Mouse (Mus musculus) hindbrain, embryonic 13.5 days (tissue): ENCODE measurements around the gene Tbc1d24. TPM values are rescaled to one million over a fixed set of nuclear protein-coding genes. Genes with fewer than 3 reads are reported as not detected.
"Not testable (repeated sequence)": the region's sequence is repeated elsewhere in the genome, so short reads cannot be mapped to it uniquely, and the experiment has no call there.

Source experiments
- ATAC-seq: fragments of 200-750 bp; cut with Nextera tagmentation; 2 replicates; pipeline ENCODE4 v1.8.0; 2017; ENCODE audit warnings: moderate TSS enrichment; ENCODE audit not compliant: low FRiP score
- H3K27ac ChIP-seq: fragments of 300-500 bp; sonication (generic); 2 replicates; pipeline ENCODE4 v1.5.1; 2015; ENCODE audit warnings: inconsistent platforms, mild to moderate bottlenecking, moderate library complexity
- H3K27me3 ChIP-seq: fragments of 300-500 bp; sonication (generic); 2 replicates; pipeline ENCODE4 v1.6.1; 2015; ENCODE audit warnings: mild to moderate bottlenecking, inconsistent platforms
- H3K36me3 ChIP-seq: fragments of 300-500 bp; sonication (generic); 2 replicates; pipeline ENCODE4 v1.6.1; 2015; ENCODE audit warnings: mild to moderate bottlenecking, inconsistent platforms
- H3K4me1 ChIP-seq: fragments of 300-500 bp; sonication (generic); replicated peaks from 2 replicates; pipeline ENCODE4 v1.6.1; 2015; ENCODE audit warnings: inconsistent platforms
- H3K4me2 ChIP-seq: fragments of 300-500 bp; sonication (generic); 2 replicates; pipeline ENCODE4 v1.6.1; 2015; ENCODE audit warnings: inconsistent platforms, mild to moderate bottlenecking, moderate library complexity
- H3K4me3 ChIP-seq: fragments of 300-500 bp; sonication (generic); 2 replicates; pipeline ENCODE4 v1.5.1; 2015; ENCODE audit warnings: mild to moderate bottlenecking, inconsistent platforms
- H3K9ac ChIP-seq: fragments of 300-500 bp; sonication (generic); 2 replicates; pipeline ENCODE4 v1.6.1; 2015; ENCODE audit warnings: mild to moderate bottlenecking, inconsistent platforms
- H3K9me3 ChIP-seq: fragments of 300-500 bp; sonication (generic); 2 replicates; pipeline ENCODE4 v1.6.1; 2016; ENCODE audit warnings: inconsistent platforms
- whole genome bisulfite sequencing: fragments of 180-500 bp; shearing (Covaris S2); methylation state at CpG from one replicate; pipeline ENCODE4 v1.1.7; 2015; 5-methylcytosine and 5-hydroxymethylcytosine counted together
- microRNA-seq: library from miRNA; unstranded; fragments of <30 nt; microRNA quantifications from one replicate; pipeline ENCODE4, GENCODE M21; 2016
- polyA plus RNA-seq: library from polyadenylated mRNA; unstranded; fragments of >200 nt; fragmentation: Nextera tagmentation; extraction: Ambion mirVana; gene quantifications from 2 replicates; pipeline ENCODE4 v1.2.1, GENCODE M21; 2015

The Tbc1d24 gene
- polyA plus RNA-seq, 1 experiment from 2014 or later = 24.4 TPM

GRCm38 (mm10) chr17:24132919-24133318 is 72.4 kb downstream of the Tbc1d24 start:
- H3K4me2 ChIP-seq, H3K4me1 ChIP-seq, ATAC-seq, H3K9me3 ChIP-seq, H3K27ac ChIP-seq, H3K9ac ChIP-seq, H3K27me3 ChIP-seq, H3K36me3 ChIP-seq, H3K4me3 ChIP-seq: not testable (repeated sequence)
- WGBS = 91% methylated on average over 4 of the region's 4 CpGs

GRCm38 (mm10) chr17:24131570-24131969 is 73.8 kb downstream of the Tbc1d24 start:
- no peak overlapping the region for H3K4me3 ChIP-seq
- WGBS = 84% methylated on average over 3 of the region's 3 CpGs

GRCm38 (mm10) chr17:24129246-24129645 is 76.1 kb downstream of the Tbc1d24 start:
- not testable (repeated sequence) for H3K9me3 ChIP-seq, ATAC-seq, H3K27me3 ChIP-seq, H3K4me3 ChIP-seq, H3K9ac ChIP-seq, H3K4me2 ChIP-seq, H3K36me3 ChIP-seq, H3K27ac ChIP-seq, H3K4me1 ChIP-seq
- WGBS = 91% methylated on average over 4 of the region's 4 CpGs

More at GRCm38 (mm10) chr17:24131570-24131969, 73.8 kb downstream of the Tbc1d24 start:
- Histone ChIP-seq H3K4me1 (peaks cover 3% of the 10 kb centered on the region; the same call in 1 of the 2 replicates), H3K27me3 (no peaks in the 10 kb centered on the region), H3K9me3 (no peaks in the 10 kb centered on the region), H3K36me3 (no peaks in the 10 kb centered on the region), H3K9ac (no peak overlapping the region), H3K4me2 (no peak overlapping the region), H3K27ac (no peak overlapping the region)
- ATAC-seq = no peak

GRCm38 (mm10) chr17:24127592-24127991 is 77.8 kb downstream of the Tbc1d24 start:
- H3K4me2 ChIP-seq = no peak overlapping the region
- WGBS = 95% methylated on average over 1 of the region's 1 CpGs
- ATAC-seq = no peak
- no peak overlapping the region for H3K4me3 ChIP-seq
- no peaks in the 10 kb centered on the region; the same call in 1 of the 2 replicates for H3K4me1 ChIP-seq
- H3K27ac ChIP-seq = no peak overlapping the region
- H3K9ac ChIP-seq = no peak overlapping the region
- H3K9me3 ChIP-seq = no peaks in the 10 kb centered on the region
- no peaks in the 10 kb centered on the region for H3K36me3 ChIP-seq
- H3K27me3 ChIP-seq = no peaks in the 10 kb centered on the region

GRCm38 (mm10) chr17:24126801-24127200 is 78.6 kb downstream of the Tbc1d24 start:
- H3K9me3 ChIP-seq = no peaks in the 10 kb centered on the region

More at GRCm38 (mm10) chr17:24126801-24127200, 78.6 kb downstream of the Tbc1d24 start:
- no peak overlapping the region for H3K4me3 ChIP-seq
- 81% methylated on average over 3 of the region's 3 CpGs for WGBS
- H3K36me3 ChIP-seq = no peaks in the 10 kb centered on the region
- no peaks in the 10 kb centered on the region for H3K27me3 ChIP-seq
- ATAC-seq = no peak
- H3K9ac ChIP-seq = no peak overlapping the region
- H3K27ac ChIP-seq = no peak overlapping the region
- H3K4me2 ChIP-seq = no peak overlapping the region
- H3K4me1 ChIP-seq = no peaks in the 10 kb centered on the region; the same call in 1 of the 2 replicates

Small RNA genes within 50 kb of the gene (microRNA-seq; reads per million reads assigned to microRNA genes)
- gene Mir5134 (not detected), gene Mir6965 (0.70 reads per million)

Other genes starting within 250 kb of the Tbc1d24 start
- not detected in 2 replicates for gene Prss30, start 225.0 kb downstream of the Tbc1d24 start, polyA plus RNA-seq
- not detected in 2 replicates for gene Prss22, start 207.5 kb downstream of the Tbc1d24 start, polyA plus RNA-seq
- 0.26 and 0.48 TPM in 2 replicates for gene Prss27, start 167.4 kb downstream of the Tbc1d24 start, polyA plus RNA-seq
- gene Kctd5, start 132.1 kb downstream of the Tbc1d24 start, polyA plus RNA-seq = 82.3 and 85.7 TPM in 2 replicates
- 64.5 and 68.6 TPM in 2 replicates for gene Pdpk1, start 54.6 kb downstream of the Tbc1d24 start, polyA plus RNA-seq
- gene Amdhd2, start 41.8 kb downstream of the Tbc1d24 start, polyA plus RNA-seq = 36.8 and 37.4 TPM in 2 replicates
- gene Atp6v0c, start 35.9 kb downstream of the Tbc1d24 start, polyA plus RNA-seq = 1,028 and 1,039 TPM in 2 replicates
- gene Ntn3, start 4.0 kb upstream of the Tbc1d24 start, polyA plus RNA-seq = 4.2 and 5.2 TPM in 2 replicates
- gene Tedc2, start 15.3 kb upstream of the Tbc1d24 start, polyA plus RNA-seq = 11.8 and 12.8 TPM in 2 replicates
- gene Ccnf, start 45.9 kb upstream of the Tbc1d24 start, polyA plus RNA-seq = 17.2 and 17.9 TPM in 2 replicates
- gene Abca17, start 145.5 kb upstream of the Tbc1d24 start, polyA plus RNA-seq = 0.43 and 0.61 TPM in 2 replicates
- 23.4 and 25.5 TPM in 2 replicates for gene Abca3, start 146.4 kb upstream of the Tbc1d24 start, polyA plus RNA-seq
- gene Rnps1, start 209.0 kb upstream of the Tbc1d24 start, polyA plus RNA-seq = 328 and 342 TPM in 2 replicates
- gene Eci1, start 221.1 kb upstream of the Tbc1d24 start, polyA plus RNA-seq = 47.4 and 55.6 TPM in 2 replicates
- gene Dnase1l2, start 237.5 kb upstream of the Tbc1d24 start, polyA plus RNA-seq = 5.1 and 6.0 TPM in 2 replicates